Mouse (Mus musculus): ENCODE data around the gene A930009A15Rik.

GRCm38 (mm10) chr10:115555191-115555765 lies 14.5 kb upstream of the A930009A15Rik start:
- no peak for TF ChIP-seq CTCF (IDR thresholded peaks at IDR 0.05; ENCODE audit: control insufficient read depth, insufficient read depth, low read length)
- no peak for TF ChIP-seq POLR2A (IDR thresholded peaks at IDR 0.05; ENCODE audit: borderline replicate concordance, control insufficient read depth, low read depth, low read length)
